Mouse (Mus musculus): Measurements from ENCODE around the gene Zfand2b. TPM values are rescaled to one million over a fixed set of nuclear protein-coding genes. Genes with fewer than 3 reads are reported as not detected.

The Zfand2b gene
- total and polyA plus RNA-seq, 3 experiments: 15.7 to 40.7 (median 19.5) TPM

- Histone ChIP-seq H3K36me3 (replicated peaks in 1 of 2; ENCODE audit: control insufficient read depth in 1 of 2, insufficient read depth in 1 of 2, low read length in 1 of 2) (peaks cover 22 to 31% of the 10 kb centered on the region in 2 experiments), H3K4me1 (ENCODE audit: control insufficient read depth in 1 of 2, insufficient read depth in 2 of 2) (peaks cover 27 to 60% of the 10 kb centered on the region in 2 experiments), H3K79me2 (replicated peaks; ENCODE audit: control insufficient read depth, extremely low read depth, insufficient read depth, poor library complexity, severe bottlenecking) (peaks cover 35% of the 10 kb centered on the region), H3K9ac (ENCODE audit: insufficient read depth, low read depth) (peak within 1 kb of the TSS; percentile 88), H3K4me3 (replicated peaks in 1 of 3; ENCODE audit: low read depth in 2 of 3, low read length in 2 of 3, poor library complexity in 1 of 3) (peak within 1 kb of the TSS; percentile 74 to 94 (median 88)), H3K4me2 (ENCODE audit: insufficient read depth, low read depth, poor library complexity, severe bottlenecking) (peak within 1 kb of the TSS; percentile 48), H3K9me3 (replicated peaks; ENCODE audit: low read length) (peaks cover 2% of the 10 kb centered on the region), H3K27me3 (replicated peaks) (no peaks in the 10 kb centered on the region), H3K27ac (ENCODE audit: insufficient read depth, low read depth) (peak within 1 kb of the TSS; percentile 81)
- in situ Hi-C loops (cut with MboI; ENCODE audit: low pct_ligation_motif_present, low pct_unique_long_range_greater_than_20kb, low sequenced_read_pairs) (no loop called here), dilution Hi-C loops (cut with MboI; ENCODE audit: extremely low pct_ligation_motif_present, extremely low pct_unique_long_range_greater_than_20kb, low sequenced_read_pairs) (no loop called here)
- DNase-seq (ENCODE audit: extremely low read depth): no peak
- TF ChIP-seq UBTF (IDR thresholded peaks at IDR 0.05; ENCODE audit: low read depth, low read length) (no peak), IRF4 (IDR thresholded peaks at IDR 0.05; ENCODE audit: low read depth, low read length) (no peak), ZNF384 (IDR thresholded peaks at IDR 0.05; ENCODE audit: low read depth, low read length) (no peak), E2F4 (IDR thresholded peaks at IDR 0.05; ENCODE audit: insufficient replicate concordance, low read depth, low read length) (no peak), MAFK (IDR thresholded peaks at IDR 0.05; ENCODE audit: insufficient replicate concordance, low read length) (no peak), JUND (conservative IDR thresholded peaks at IDR 0.05; ENCODE audit: low read depth, low read length) (no peak), PAX5 (IDR thresholded peaks at IDR 0.05; ENCODE audit: low read length) (no peak), RAD21 (IDR thresholded peaks at IDR 0.05; ENCODE audit: low read depth, low read length) (no peak), ELF1 (IDR thresholded peaks at IDR 0.05; ENCODE audit: low read depth, low read length) (no peak), HCFC1 (IDR thresholded peaks at IDR 0.05; ENCODE audit: low read depth, low read length) (no peak), MYC (IDR thresholded peaks at IDR 0.05; ENCODE audit: low read depth, low read length) (no peak), ZMIZ1 (IDR thresholded peaks at IDR 0.05; ENCODE audit: low read depth, low read length) (no peak), GABPA (IDR thresholded peaks at IDR 0.05; ENCODE audit: insufficient replicate concordance, low read depth, low read length) (no peak)
These were observed 51.1 kb downstream of the Zfand2b start, which contains the start of gene Tuba4a for GRCm38 (mm10) chr1:75219531-75219930. Tuba4a (minus strand) TSS chr1:75219865.

Other genes starting within 250 kb of the Zfand2b start
- gene Cfap65, start 233.0 kb upstream of the Zfand2b start, total RNA-seq (2012; rRNA removed): not detected in 2 replicates
- gene Cfap65, start 233.0 kb upstream of the Zfand2b start, total RNA-seq (2014; rRNA removed): 0.04 TPM in 1 of 2 replicates, not detected in the other
- not detected in 2 replicates for gene Cfap65, start 233.0 kb upstream of the Zfand2b start, polyA plus RNA-seq (2012; ENCODE audit: insufficient read length, low read depth)
- not detected in 2 replicates for gene Ihh, start 217.0 kb upstream of the Zfand2b start, total RNA-seq (2012; rRNA removed)
- gene Ihh, start 217.0 kb upstream of the Zfand2b start, total RNA-seq (2014; rRNA removed): not detected in 2 replicates
- not detected in 2 replicates for gene Ihh, start 217.0 kb upstream of the Zfand2b start, polyA plus RNA-seq (2012; ENCODE audit: insufficient read length, low read depth)
- gene Nhej1, start 43.4 kb upstream of the Zfand2b start, total RNA-seq (2012; rRNA removed): 2.8 and 3.4 TPM in 2 replicates
- gene Nhej1, start 43.4 kb upstream of the Zfand2b start, total RNA-seq (2014; rRNA removed): 3.7 and 4.4 TPM in 2 replicates
- 4.0 and 4.2 TPM in 2 replicates for gene Nhej1, start 43.4 kb upstream of the Zfand2b start, polyA plus RNA-seq (2012; ENCODE audit: insufficient read length, low read depth)
- not detected in 2 replicates for gene Slc23a3, start 34.8 kb upstream of the Zfand2b start, total RNA-seq (2012; rRNA removed)
- not detected in 2 replicates for gene Slc23a3, start 34.8 kb upstream of the Zfand2b start, total RNA-seq (2014; rRNA removed)
- gene Slc23a3, start 34.8 kb upstream of the Zfand2b start, polyA plus RNA-seq (2012; ENCODE audit: insufficient read length, low read depth): not detected in 2 replicates
- gene Cnppd1, start 25.9 kb upstream of the Zfand2b start, total RNA-seq (2012; rRNA removed): 32.2 and 47.2 TPM in 2 replicates
- 10.9 and 12.3 TPM in 2 replicates for gene Cnppd1, start 25.9 kb upstream of the Zfand2b start, total RNA-seq (2014; rRNA removed)
- 14.2 and 16.2 TPM in 2 replicates for gene Cnppd1, start 25.9 kb upstream of the Zfand2b start, polyA plus RNA-seq (2012; ENCODE audit: insufficient read length, low read depth)
- gene Retreg2, start 25.9 kb upstream of the Zfand2b start, total RNA-seq (2012; rRNA removed): 26.5 and 27.9 TPM in 2 replicates
- gene Retreg2, start 25.9 kb upstream of the Zfand2b start, total RNA-seq (2014; rRNA removed): 12.8 and 14.6 TPM in 2 replicates
- gene Retreg2, start 25.9 kb upstream of the Zfand2b start, polyA plus RNA-seq (2012; ENCODE audit: insufficient read length, low read depth): 24.1 and 27.9 TPM in 2 replicates
- gene Abcb6, start 11.7 kb downstream of the Zfand2b start, total RNA-seq (2012; rRNA removed): 26.0 and 29.0 TPM in 2 replicates
- gene Abcb6, start 11.7 kb downstream of the Zfand2b start, total RNA-seq (2014; rRNA removed): 15.5 and 20.1 TPM in 2 replicates
- 19.2 and 22.3 TPM in 2 replicates for gene Abcb6, start 11.7 kb downstream of the Zfand2b start, polyA plus RNA-seq (2012; ENCODE audit: insufficient read length, low read depth)
- 13.2 and 19.6 TPM in 2 replicates for gene Ankzf1, start 23.5 kb downstream of the Zfand2b start, total RNA-seq (2012; rRNA removed)
- gene Ankzf1, start 23.5 kb downstream of the Zfand2b start, total RNA-seq (2014; rRNA removed): 20.4 and 21.1 TPM in 2 replicates
- gene Ankzf1, start 23.5 kb downstream of the Zfand2b start, polyA plus RNA-seq (2012; ENCODE audit: insufficient read length, low read depth): 13.3 TPM in 2 replicates
- 9.2 and 15.6 TPM in 2 replicates for gene Atg9a, start 23.6 kb downstream of the Zfand2b start, total RNA-seq (2012; rRNA removed)
- 4.4 and 6.1 TPM in 2 replicates for gene Atg9a, start 23.6 kb downstream of the Zfand2b start, total RNA-seq (2014; rRNA removed)
- 10.1 and 12.9 TPM in 2 replicates for gene Atg9a, start 23.6 kb downstream of the Zfand2b start, polyA plus RNA-seq (2012; ENCODE audit: insufficient read length, low read depth)
- gene Glb1l, start 42.2 kb downstream of the Zfand2b start, total RNA-seq (2012; rRNA removed): 3.6 and 4.6 TPM in 2 replicates
- 2.4 and 5.0 TPM in 2 replicates for gene Glb1l, start 42.2 kb downstream of the Zfand2b start, total RNA-seq (2014; rRNA removed)
- gene Glb1l, start 42.2 kb downstream of the Zfand2b start, polyA plus RNA-seq (2012; ENCODE audit: insufficient read length, low read depth): 10.0 and 10.8 TPM in 2 replicates
- 48.6 and 64.1 TPM in 2 replicates for gene Stk16, start 42.2 kb downstream of the Zfand2b start, total RNA-seq (2012; rRNA removed)
- gene Stk16, start 42.2 kb downstream of the Zfand2b start, total RNA-seq (2014; rRNA removed): 58.2 and 60.6 TPM in 2 replicates
- gene Stk16, start 42.2 kb downstream of the Zfand2b start, polyA plus RNA-seq (2012; ENCODE audit: insufficient read length, low read depth): 61.4 and 67.3 TPM in 2 replicates
- 180 and 259 TPM in 2 replicates for gene Tuba4a, start 51.2 kb downstream of the Zfand2b start, total RNA-seq (2012; rRNA removed)
- gene Tuba4a, start 51.2 kb downstream of the Zfand2b start, total RNA-seq (2014; rRNA removed): 168 and 192 TPM in 2 replicates
- 259 and 294 TPM in 2 replicates for gene Tuba4a, start 51.2 kb downstream of the Zfand2b start, polyA plus RNA-seq (2012; ENCODE audit: insufficient read length, low read depth)
- 0.30 TPM in 1 of 2 replicates, not detected in the other for gene A630095N17Rik, start 63.5 kb downstream of the Zfand2b start, total RNA-seq (2012; rRNA removed)
- gene A630095N17Rik, start 63.5 kb downstream of the Zfand2b start, total RNA-seq (2014; rRNA removed): 0.74 and 1.4 TPM in 2 replicates
- gene A630095N17Rik, start 63.5 kb downstream of the Zfand2b start, polyA plus RNA-seq (2012; ENCODE audit: insufficient read length, low read depth): 0.74 and 0.78 TPM in 2 replicates
- gene Dnajb2, start 67.8 kb downstream of the Zfand2b start, total RNA-seq (2012; rRNA removed): 13.8 and 14.7 TPM in 2 replicates
- gene Dnajb2, start 67.8 kb downstream of the Zfand2b start, total RNA-seq (2014; rRNA removed): 4.6 and 6.8 TPM in 2 replicates
- 15.2 and 15.3 TPM in 2 replicates for gene Dnajb2, start 67.8 kb downstream of the Zfand2b start, polyA plus RNA-seq (2012; ENCODE audit: insufficient read length, low read depth)
- gene Ptprn, start 95.9 kb downstream of the Zfand2b start, total RNA-seq (2012; rRNA removed): 0.04 TPM in 1 of 2 replicates, not detected in the other
- not detected in 2 replicates for gene Ptprn, start 95.9 kb downstream of the Zfand2b start, total RNA-seq (2014; rRNA removed)
- gene Ptprn, start 95.9 kb downstream of the Zfand2b start, polyA plus RNA-seq (2012; ENCODE audit: insufficient read length, low read depth): 0.16 TPM in 1 of 2 replicates, not detected in the other
- not detected in 2 replicates for gene Resp18, start 109.8 kb downstream of the Zfand2b start, total RNA-seq (2012; rRNA removed)
- gene Resp18, start 109.8 kb downstream of the Zfand2b start, total RNA-seq (2014; rRNA removed): not detected in 2 replicates
- gene Resp18, start 109.8 kb downstream of the Zfand2b start, polyA plus RNA-seq (2012; ENCODE audit: insufficient read length, low read depth): not detected in 2 replicates
- gene Dnpep, start 149.3 kb downstream of the Zfand2b start, total RNA-seq (2012; rRNA removed): 67.3 and 73.8 TPM in 2 replicates
- gene Dnpep, start 149.3 kb downstream of the Zfand2b start, total RNA-seq (2014; rRNA removed): 48.4 and 50.4 TPM in 2 replicates
- 35.0 and 39.8 TPM in 2 replicates for gene Dnpep, start 149.3 kb downstream of the Zfand2b start, polyA plus RNA-seq (2012; ENCODE audit: insufficient read length, low read depth)
- gene Des, start 191.7 kb downstream of the Zfand2b start, total RNA-seq (2012; rRNA removed): 9.1 and 9.3 TPM in 2 replicates
- gene Des, start 191.7 kb downstream of the Zfand2b start, total RNA-seq (2014; rRNA removed): 10.0 and 11.7 TPM in 2 replicates
- gene Des, start 191.7 kb downstream of the Zfand2b start, polyA plus RNA-seq (2012; ENCODE audit: insufficient read length, low read depth): 18.9 and 20.9 TPM in 2 replicates
- 14.2 and 18.8 TPM in 2 replicates for gene Speg, start 206.7 kb downstream of the Zfand2b start, total RNA-seq (2012; rRNA removed)
- gene Speg, start 206.7 kb downstream of the Zfand2b start, total RNA-seq (2014; rRNA removed): 13.0 and 13.1 TPM in 2 replicates
- 30.7 and 31.7 TPM in 2 replicates for gene Speg, start 206.7 kb downstream of the Zfand2b start, polyA plus RNA-seq (2012; ENCODE audit: insufficient read length, low read depth)